Mouse (Mus musculus) limb, embryonic 14.5 days (tissue): ENCODE data around the gene Lef1. TPM values are rescaled to one million over a fixed set of nuclear protein-coding genes. Genes with fewer than 3 reads are reported as not detected.

Experiments
- ATAC-seq: fragments of 200-750 bp; cut with Nextera tagmentation; 2 replicates; pipeline ENCODE4 v1.8.0; 2017; ENCODE audit warnings: low read depth, moderate number of reproducible peaks, moderate TSS enrichment; ENCODE audit not compliant: low FRiP score
- DNase-seq: peaks from one replicate; pipeline ENCODE4 v3.0.0-alpha.2; 2015; ENCODE audit warnings: low spot score
- H3K27ac ChIP-seq: fragments of 300-500 bp; sonication (generic); replicated peaks from 2 replicates; pipeline ENCODE4 v1.5.1; 2014; ENCODE audit warnings: low read depth, mild to moderate bottlenecking, low read length, moderate library complexity, mixed read lengths
- H3K27me3 ChIP-seq: fragments of 300-500 bp; sonication (generic); 2 replicates; pipeline ENCODE4 v1.6.1; 2014; ENCODE audit warnings: low read length, mixed read lengths; ENCODE audit not compliant: control insufficient read depth, insufficient read depth
- H3K36me3 ChIP-seq: fragments of 300-500 bp; sonication (generic); 2 replicates; pipeline ENCODE4 v1.6.1; 2014; ENCODE audit warnings: mild to moderate bottlenecking, low read length, moderate library complexity, mixed read lengths; ENCODE audit not compliant: control insufficient read depth, insufficient read depth
- H3K4me1 ChIP-seq: fragments of 300-500 bp; sonication (generic); 2 replicates; pipeline ENCODE4 v1.6.1; 2014; ENCODE audit warnings: antibody characterized with exemption, low read length, mixed read lengths; ENCODE audit not compliant: control insufficient read depth, insufficient read depth
- H3K4me2 ChIP-seq: fragments of 300-500 bp; sonication (generic); replicated peaks from 2 replicates; pipeline ENCODE4 v1.6.1; 2014; ENCODE audit warnings: low read depth, mild to moderate bottlenecking, low read length, moderate library complexity; ENCODE audit not compliant: severe bottlenecking
- H3K4me3 ChIP-seq: fragments of 300-500 bp; sonication (generic); replicated peaks from 2 replicates; pipeline ENCODE4 v1.5.1; 2014; ENCODE audit warnings: low read length
- H3K9ac ChIP-seq: fragments of 300-500 bp; sonication (generic); 2 replicates; pipeline ENCODE4 v1.6.1; 2014; ENCODE audit warnings: mild to moderate bottlenecking, low read depth, low read length, moderate library complexity; ENCODE audit not compliant: severe bottlenecking
- H3K9me3 ChIP-seq: fragments of 300-500 bp; sonication (generic); 2 replicates; pipeline ENCODE4 v1.6.1; 2016; ENCODE audit warnings: low read length; ENCODE audit not compliant: control insufficient read depth
- POLR2A ChIP-seq: fragments of 200-500 bp; IDR thresholded peaks from 2 replicates; pipeline ENCODE4 v1.8.0; 2012; ENCODE audit warnings: inconsistent platforms, mild to moderate bottlenecking, moderate library complexity, borderline replicate concordance; ENCODE audit not compliant: insufficient read depth, insufficient read length; ENCODE audit errors: extremely low read depth
- WGBS: fragments of 180-500 bp; shearing (Covaris S2); extraction: QIAGEN DNeasy Blood & Tissue Kit; methylation state at CpG from one replicate; pipeline ENCODE4 v1.1.7; 2014; 5-methylcytosine and 5-hydroxymethylcytosine counted together
- polyA plus RNA-seq, 2 experiments: library from polyadenylated mRNA; depleted of rRNA in 1 of 2; stranded (reverse) in 1 of 2; unstranded in 1 of 2; fragments of >200 nt; fragmentation: Nextera tagmentation in 1 of 2; extraction: Ambion mirVana in 1 of 2; gene quantifications; 2 replicates each; pipeline versions ENCODE4 v1.2.1 to v1.2.3; 2012 to 2014

The Lef1 gene
- polyA plus RNA-seq, 2 experiments = 30.8 to 39.9 TPM

GRCm38 (mm10) chr3:131228083-131228482 lies 117.8 kb downstream of the Lef1 start:
- TF ChIP-seq POLR2A = no peak
- ATAC-seq (no peak), DNase-seq (no peak)
- no peak overlapping the region for H3K9ac ChIP-seq
- no peaks in the 10 kb centered on the region for H3K27me3 ChIP-seq
- H3K36me3 ChIP-seq = peaks cover 15% of the 10 kb centered on the region
- no peak overlapping the region for H3K4me2 ChIP-seq
- no peak overlapping the region for H3K4me3 ChIP-seq
- no peak overlapping the region for H3K27ac ChIP-seq
- H3K4me1 ChIP-seq = no peaks in the 10 kb centered on the region
- H3K9me3 ChIP-seq = no peaks in the 10 kb centered on the region
- WGBS = 57% methylated on average over 6 of the region's 6 CpGs

GRCm38 (mm10) chr3:131237061-131237460 lies 126.8 kb downstream of the Lef1 start:
- TF ChIP-seq POLR2A = no peak
- DNase-seq (no peak), ATAC-seq (no peak)
- H3K36me3 ChIP-seq = peaks cover 55% of the 10 kb centered on the region
- no peak overlapping the region for H3K4me3 ChIP-seq
- no peaks in the 10 kb centered on the region for H3K27me3 ChIP-seq
- no peaks in the 10 kb centered on the region; the same call in 1 of the 2 replicates for H3K4me1 ChIP-seq
- H3K9ac ChIP-seq = no peak overlapping the region
- no peaks in the 10 kb centered on the region for H3K9me3 ChIP-seq
- H3K27ac ChIP-seq = no peak overlapping the region
- no peak overlapping the region for H3K4me2 ChIP-seq
- 55% methylated on average over 6 of the region's 6 CpGs for WGBS

GRCm38 (mm10) chr3:131237785-131238633 lies 127.7 kb downstream of the Lef1 start:
- Histone ChIP-seq H3K27me3 (no peaks in the 10 kb centered on the region), H3K27ac (no peak overlapping the region), H3K4me1 (no peaks in the 10 kb centered on the region; the same call in 1 of the 2 replicates), H3K9ac (no peak overlapping the region), H3K9me3 (no peaks in the 10 kb centered on the region), H3K4me2 (no peak overlapping the region), H3K4me3 (no peak overlapping the region), H3K36me3 (peaks cover 53% of the 10 kb centered on the region)
- peak; percentile 81 for DNase-seq
- ATAC-seq = peak; percentile 69
- no peak for TF ChIP-seq POLR2A
- WGBS = 59% methylated on average over 19 of the region's 19 CpGs

DNA sequence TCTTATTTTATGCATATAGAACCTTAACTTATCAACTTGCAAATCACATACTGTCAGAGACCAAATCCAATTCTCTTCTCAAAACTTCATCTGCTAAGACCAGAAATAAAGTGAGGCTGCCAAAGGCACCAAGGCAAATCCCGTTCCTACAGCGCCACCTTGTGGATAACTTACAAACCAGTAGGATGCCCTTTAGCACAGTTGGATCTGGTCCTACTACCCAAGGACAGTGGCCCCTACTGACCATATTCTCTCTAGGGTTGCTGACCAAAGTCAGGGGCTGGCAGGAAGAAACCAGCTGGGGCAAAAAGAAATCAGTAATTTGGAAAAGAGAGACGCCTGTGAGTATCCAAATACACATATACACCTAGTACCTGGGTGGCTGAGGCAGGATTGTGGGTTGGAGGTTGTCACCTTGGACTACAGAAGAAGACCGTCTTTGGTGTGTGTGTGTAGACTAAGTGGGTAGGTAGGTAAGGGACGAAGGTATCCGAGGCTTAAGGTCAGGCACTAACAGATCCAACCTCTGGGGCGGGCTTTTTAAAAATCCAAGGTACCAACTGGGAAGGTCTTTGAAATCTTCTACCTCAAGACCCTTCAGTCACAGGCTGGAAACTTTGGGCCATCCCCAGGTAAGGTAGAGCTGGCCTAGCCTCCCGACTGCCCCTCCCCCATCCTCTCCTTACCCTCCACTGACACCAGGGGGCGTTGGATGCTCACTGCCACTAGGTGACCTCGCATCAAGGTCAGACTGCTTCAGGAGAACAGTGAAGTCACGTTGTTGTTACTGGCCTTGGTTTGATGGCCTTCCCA lies 135.7 kb downstream of the Lef1 start:
- H3K36me3 ChIP-seq = peaks cover 39% of the 10 kb centered on the region

DNA sequence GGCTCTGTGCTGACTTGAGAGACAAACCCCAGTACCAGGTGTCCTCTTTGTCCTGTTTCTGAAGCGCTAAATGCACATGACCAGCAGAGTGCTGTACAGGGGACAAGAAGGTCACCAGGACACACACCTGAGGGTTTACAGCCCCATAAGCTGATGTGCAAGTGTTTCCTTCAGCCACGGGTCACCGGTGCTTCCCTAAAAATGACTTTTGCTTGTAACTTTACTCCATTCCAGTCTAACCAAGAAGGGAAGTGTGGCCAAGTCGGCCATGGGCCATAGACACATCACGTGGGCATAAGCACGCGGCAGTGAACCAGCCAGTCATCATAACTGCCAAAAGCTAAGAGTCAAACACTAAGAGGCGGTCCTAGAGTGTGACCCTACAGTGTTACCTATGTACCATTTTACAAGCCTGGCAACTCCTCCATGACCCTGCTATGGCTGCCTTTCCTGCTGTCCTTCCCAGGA lies 136.3 kb downstream of the Lef1 start:
- Histone ChIP-seq H3K4me1 (no peaks in the 10 kb centered on the region), H3K4me3 (no peak overlapping the region), H3K9ac (no peak overlapping the region), H3K27ac (no peak overlapping the region), H3K9me3 (no peaks in the 10 kb centered on the region), H3K4me2 (no peak overlapping the region), H3K27me3 (no peaks in the 10 kb centered on the region), H3K36me3 (peaks cover 33% of the 10 kb centered on the region)
- 74% methylated on average over 8 of the region's 8 CpGs for WGBS
- ATAC-seq (no peak), DNase-seq (no peak)
- no peak for TF ChIP-seq POLR2A

More for the DNA sequence above, 135.7 kb downstream of the Lef1 start:
- no peak overlapping the region for H3K4me2 ChIP-seq
- no peaks in the 10 kb centered on the region for H3K4me1 ChIP-seq
- no peak overlapping the region for H3K27ac ChIP-seq
- no peaks in the 10 kb centered on the region for H3K27me3 ChIP-seq
- ATAC-seq (peak; percentile 48; the same call in 1 of the 2 replicates), DNase-seq (peak; percentile 91)
- H3K4me3 ChIP-seq = no peak overlapping the region
- H3K9me3 ChIP-seq = no peaks in the 10 kb centered on the region
- H3K9ac ChIP-seq = no peak overlapping the region
- TF ChIP-seq POLR2A = no peak
- WGBS = 61% methylated on average over 11 of the region's 11 CpGs
